Mouse (Mus musculus) kidney, adult 11 months (tissue): ENCODE results near the gene Adcy6.
A peak's percentile ranks its signal among the peaks of the same experiment; 100 is the strongest.

Source experiments
- DNase-seq: peaks from one replicate; pipeline ENCODE4 v3.0.0; 2022

The Adcy6 gene

GRCm38 (mm10) chr15:98609331-98610130, at the start of gene Adcy6:
Adcy6 (minus strand) TSS chr15:98610076.
- DNase-seq, result peak; percentile 92

GRCm38 (mm10) chr15:98656982-98657751, 47.3 kb upstream of the Adcy6 start:
- DNase-seq, result no peak

GRCm38 (mm10) chr15:98652174-98652573, 42.3 kb upstream of the Adcy6 start:
- DNase-seq, result no peak

DNA sequence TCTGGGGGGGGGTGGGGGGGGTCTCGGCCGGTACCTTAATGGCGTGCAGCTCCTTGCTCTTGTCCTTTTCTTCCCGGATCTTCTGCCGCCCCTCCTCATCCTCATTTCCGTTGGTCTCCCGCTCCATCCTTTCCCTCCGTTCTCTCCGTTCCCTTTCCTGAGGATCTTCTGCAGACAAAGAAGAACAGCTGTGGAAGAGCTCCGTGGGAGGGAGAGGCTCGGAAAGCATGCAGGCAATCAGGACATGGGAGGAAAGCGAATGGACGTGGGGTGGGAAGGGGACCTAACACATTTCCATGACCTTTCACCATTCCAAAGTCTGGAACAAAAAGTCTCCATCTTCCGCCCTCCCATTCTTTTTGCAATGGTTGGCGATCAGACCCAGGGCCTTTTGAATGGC, 41.6 kb upstream of the Adcy6 start:
- no peak for DNase-seq

DNA sequence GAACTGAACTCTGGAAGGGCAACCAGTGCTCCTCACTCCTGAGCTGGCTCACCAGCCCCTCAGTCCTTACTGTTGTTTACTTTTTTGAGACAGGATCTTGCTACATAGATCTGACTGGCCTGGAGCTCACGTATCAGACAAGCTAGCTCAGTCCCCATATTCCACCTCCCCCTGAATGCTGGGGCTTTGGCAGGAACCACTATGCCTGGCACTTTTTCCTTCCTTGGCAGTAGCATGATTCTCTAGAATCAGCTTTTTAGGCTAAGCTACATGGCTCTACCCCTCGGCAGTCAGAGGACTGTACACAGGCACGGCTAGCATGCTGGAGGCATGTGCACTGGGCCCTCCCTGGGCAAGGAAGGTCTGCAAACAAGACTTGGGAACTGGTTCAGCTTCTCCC, 38.2 kb upstream of the Adcy6 start:
- no peak for DNase-seq

DNA sequence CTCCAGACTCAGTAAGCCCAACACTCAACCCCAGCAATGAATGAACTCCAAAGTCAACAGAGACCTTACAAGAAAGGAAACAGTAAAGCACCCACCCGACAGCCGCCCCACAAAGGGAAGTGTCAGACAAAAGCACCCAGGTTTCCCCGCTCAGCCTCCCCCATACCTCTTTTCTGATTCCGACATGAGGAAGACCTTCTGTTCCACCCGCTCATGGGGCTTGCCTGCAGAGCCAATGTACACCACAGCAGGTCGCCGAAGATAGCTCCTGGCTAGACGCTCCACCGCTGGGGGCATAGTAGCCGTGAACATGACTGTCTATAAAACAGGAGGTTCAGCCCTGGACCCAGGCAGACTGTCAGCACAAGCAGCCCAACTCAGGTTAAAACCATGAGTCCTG, 37.4 kb upstream of the Adcy6 start:
- DNase-seq, result no peak

DNA sequence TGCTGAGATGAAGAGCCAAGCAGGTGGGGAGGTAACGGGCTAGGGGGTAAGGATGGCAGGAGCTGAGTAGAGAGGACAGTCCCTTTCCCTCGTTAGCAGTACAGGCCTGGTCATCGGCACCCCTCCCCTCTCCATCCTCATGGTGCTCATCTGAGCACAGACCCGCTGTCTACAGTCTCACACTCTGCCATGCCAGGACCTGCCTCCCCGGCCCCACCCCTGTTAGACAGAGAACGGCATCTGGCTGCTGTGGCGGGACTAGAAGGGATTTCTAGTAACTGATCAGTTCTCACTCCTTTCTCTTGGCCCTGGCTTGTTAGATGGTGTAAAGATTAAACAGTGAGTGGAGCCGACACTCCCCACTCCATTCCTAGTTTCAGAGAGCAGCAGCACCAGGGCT, 36.9 kb upstream of the Adcy6 start:
- DNase-seq, result no peak

GRCm38 (mm10) chr15:98645057-98646026, 35.5 kb upstream of the Adcy6 start:
- peak; percentile 63 for DNase-seq

DNA sequence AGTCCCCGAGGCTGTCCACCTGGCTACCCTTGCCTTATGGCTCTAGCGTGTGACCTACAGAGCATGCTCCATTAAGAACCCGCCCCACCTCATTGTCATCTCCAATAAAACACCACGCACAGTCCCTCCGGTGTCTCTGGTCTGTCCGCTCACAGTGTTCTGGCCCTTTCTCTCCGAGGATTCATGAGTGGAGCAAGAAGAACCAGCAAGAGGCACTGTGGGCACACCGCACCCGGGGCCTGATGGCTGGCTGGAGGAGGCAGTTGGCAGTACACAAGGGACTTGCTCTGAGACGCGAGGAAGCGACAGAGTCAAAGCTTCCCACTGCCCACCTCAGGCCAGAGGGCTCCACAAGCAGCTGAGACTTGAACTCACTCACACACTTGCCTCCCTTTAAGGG, 34.5 kb upstream of the Adcy6 start:
- no peak for DNase-seq

DNA sequence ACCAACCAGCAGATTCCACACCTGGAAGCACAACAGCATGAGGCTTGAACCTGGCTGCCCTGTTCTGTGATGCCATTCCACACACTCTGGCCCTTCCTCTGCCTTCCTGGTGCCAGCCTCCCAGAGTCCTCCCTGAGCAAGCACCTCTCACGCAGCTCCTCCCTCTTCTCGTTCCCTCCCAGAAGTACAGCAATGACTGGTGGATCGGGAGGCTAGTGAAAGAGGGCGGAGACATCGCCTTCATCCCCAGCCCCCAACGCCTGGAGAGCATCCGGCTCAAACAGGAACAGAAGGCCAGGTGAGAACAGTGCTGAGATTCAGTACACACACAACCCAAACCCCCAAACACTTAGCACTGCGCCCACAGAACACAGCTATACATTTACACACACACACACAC, 30.3 kb upstream of the Adcy6 start:
- DNase-seq, result peak; percentile 76

DNA sequence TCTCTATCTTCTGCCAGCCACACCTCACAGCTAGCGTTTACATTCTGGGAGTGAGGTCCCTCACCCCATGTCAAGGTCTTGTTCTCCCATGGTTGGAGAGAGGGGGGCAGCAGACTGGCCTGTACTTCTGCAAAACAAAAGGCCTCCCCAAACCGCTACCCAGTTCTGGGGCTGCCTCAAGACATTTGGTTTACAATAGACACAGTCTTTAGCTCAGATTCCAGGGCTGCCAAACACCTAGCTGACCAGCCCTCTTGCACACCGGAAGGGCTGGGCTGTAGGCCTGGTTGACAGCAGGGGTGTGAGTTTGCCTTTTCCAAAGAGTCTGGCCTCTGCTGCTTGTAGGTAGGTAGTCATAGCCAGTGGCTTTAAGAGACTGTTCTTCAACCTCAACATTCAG, 27.3 kb upstream of the Adcy6 start:
- no peak for DNase-seq

- no peak for DNase-seq
Measured at GRCm38 (mm10) chr15:98636517-98636916, 26.6 kb upstream of the Adcy6 start.

DNA sequence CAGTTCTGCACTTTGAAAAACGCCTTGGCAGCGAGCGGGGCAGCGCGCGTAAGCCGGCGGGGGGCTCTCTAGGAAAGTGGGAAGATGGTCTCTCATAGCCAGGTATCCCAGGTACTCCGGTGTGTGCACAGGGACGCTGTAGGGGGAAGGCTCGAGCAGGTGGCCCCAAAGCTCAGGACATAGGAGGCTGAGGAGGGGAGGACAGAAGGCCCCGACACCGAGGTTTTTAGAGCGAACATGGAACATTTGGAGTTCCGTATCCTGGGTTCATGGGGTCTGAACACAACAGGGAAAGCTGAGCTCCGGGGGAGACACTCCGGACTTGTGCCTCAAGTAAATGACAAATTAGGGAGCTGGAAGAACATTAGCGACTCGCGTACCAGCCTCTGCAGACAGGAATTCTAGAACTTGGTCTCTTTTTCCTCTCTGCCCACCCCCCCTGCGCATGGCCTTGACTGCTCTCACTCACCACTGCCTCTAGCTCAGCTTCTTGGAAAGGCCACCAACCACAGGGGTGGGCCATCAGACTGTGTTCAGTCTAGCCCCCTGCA, 25.5 kb upstream of the Adcy6 start:
- DNase-seq, result no peak

- DNase-seq, result peak; percentile 52
Measured at GRCm38 (mm10) chr15:98634541-98635081, 24.7 kb upstream of the Adcy6 start.

DNA sequence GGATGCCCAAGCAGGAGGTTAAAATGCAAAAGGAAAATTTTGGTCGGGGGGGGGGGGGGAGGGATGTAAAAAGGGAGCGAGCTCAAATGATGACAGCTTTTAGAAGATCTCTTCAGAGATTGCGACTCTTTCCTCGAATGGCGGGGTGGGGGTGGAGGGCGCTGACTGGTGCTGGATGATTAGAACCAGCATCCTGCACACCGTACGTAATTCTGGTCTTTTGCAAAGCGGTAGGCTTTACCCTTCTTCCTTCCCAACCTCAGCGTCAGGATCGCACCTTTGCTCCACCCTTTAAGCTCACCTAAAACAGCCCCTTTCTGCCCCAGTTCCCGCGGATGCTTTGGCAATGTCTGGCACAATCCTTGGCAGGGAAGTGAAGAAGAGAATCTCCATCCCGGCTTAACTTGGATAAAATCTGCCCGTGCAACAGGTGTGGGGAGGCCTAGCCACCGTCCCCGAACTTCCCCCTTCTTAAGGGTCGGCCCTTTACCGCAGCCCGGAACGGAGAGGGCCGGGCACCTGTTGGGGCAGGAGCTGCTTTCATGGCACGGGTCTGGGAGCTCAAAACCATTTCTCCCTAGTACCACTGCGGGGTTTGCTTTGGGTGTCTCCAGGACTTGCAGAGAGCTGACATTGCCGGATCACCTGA, 24.1 kb upstream of the Adcy6 start:
- no peak for DNase-seq

- DNase-seq, result no peak
Measured at GRCm38 (mm10) chr15:98632921-98633320, 23.0 kb upstream of the Adcy6 start.

DNA sequence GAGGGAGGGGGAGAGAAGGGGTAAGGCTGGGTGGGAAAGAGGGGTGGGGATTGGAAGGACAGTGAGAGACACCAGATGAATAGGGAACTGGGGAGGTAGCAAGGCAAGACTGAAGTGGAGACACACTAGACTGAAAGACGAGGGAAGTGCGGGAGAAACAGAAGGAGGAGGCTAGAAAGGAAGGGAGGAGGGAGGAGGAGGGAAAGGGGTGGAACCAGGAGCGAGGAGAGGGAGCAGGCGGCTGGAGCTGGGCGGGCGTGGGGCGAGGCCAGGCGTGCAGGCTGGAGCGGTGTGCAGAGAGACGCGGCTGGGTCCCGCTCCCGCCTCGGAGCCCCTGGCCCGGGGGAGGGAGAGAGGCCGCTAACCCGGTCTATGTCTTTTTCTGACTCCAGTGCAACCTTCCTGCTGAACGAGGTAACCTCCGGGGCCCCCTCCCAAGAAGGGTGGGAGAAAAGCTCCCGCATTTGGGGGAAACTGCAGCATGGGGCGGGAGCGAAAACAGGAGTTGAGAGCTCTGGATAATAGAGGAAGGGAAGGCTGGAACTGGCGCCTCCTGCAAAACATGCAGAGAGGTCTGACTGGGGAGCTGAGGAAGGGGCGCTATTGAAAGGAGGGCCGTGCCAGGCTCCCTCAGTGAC, 22.4 kb upstream of the Adcy6 start:
- peak; percentile 63 for DNase-seq

DNA sequence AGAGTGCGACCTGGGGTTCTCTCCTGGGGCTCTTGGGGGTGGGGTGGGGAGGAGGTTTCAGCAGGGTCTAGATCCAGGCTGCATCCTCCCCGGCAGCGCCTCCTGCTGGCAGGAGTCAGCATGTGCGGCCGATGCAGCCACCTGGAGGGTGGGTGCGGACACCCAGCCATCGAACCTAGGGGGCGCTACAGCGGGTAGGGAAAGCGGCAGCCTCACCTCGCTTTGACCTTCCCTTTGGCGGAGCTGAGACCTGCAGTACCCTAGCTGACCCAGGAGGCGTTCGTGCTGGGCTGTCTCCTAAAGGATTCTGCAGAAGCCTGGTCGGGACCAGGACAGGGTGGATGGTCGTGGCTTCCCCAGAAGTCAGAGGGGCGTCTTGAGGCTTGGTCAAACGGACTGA, 21.6 kb upstream of the Adcy6 start:
- DNase-seq, result peak; percentile 65

DNA sequence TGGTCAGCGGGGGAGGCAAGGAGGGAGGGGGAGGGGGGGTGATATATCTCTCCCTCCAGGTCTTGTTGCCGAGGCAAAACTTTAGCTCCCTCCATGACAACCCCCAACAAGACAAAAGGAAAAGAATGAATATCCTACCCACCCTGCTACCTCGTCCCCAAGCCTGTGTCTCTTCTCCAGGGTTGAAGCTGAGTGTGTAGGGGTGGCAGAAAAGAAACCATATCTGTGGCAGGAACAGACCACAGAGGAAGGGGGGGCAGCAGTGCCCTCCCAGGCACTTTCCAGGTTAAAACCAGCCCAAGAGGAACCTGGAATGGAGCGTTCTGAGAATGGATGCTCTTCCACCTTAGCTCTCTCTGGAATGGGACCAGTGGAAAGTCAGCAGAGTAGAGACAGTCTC, 20.7 kb upstream of the Adcy6 start, which contains the start of gene Cacnb3:
Gene Cacnb3 (plus strand): TSS at position 301 of the 400 bp plus-strand sequence.
- DNase-seq, result no peak

GRCm38 (mm10) chr15:98629464-98629863, 19.6 kb upstream of the Adcy6 start:
- no peak for DNase-seq

GRCm38 (mm10) chr15:98628589-98629254, 18.8 kb upstream of the Adcy6 start:
- no peak for DNase-seq
